Mouse (Mus musculus): ENCODE results near the gene Serinc5. TPM values are rescaled to one million over a fixed set of nuclear protein-coding genes. Genes with fewer than 3 reads are reported as not detected.
A peak's percentile ranks its signal among the peaks of the same experiment; 100 is the strongest.
"Not testable (repeated sequence)": the region's sequence is repeated elsewhere in the genome, so short reads cannot be mapped to it uniquely, and the experiment has no call there.

The Serinc5 gene
- polyA plus RNA-seq, 1 experiment from 2014 or later = 9.4 TPM

GRCm38 (mm10) chr13:92592786-92593635, 17.9 kb upstream of the Serinc5 start:
- Histone ChIP-seq H3K9ac (no peak overlapping the region), H3K27ac (replicated peaks) (peak overlapping the region; percentile 60), H3K4me1 (peaks cover 44% of the 10 kb centered on the region), H3K36me3 (no peaks in the 10 kb centered on the region), H3K27me3 (replicated peaks) (no peaks in the 10 kb centered on the region), H3K4me2 (peak overlapping the region; percentile 38), H3K9me3 (no peaks in the 10 kb centered on the region), H3K4me3 (no peak overlapping the region)
- no peak for ATAC-seq (ENCODE audit: extremely low read depth, insufficient number of reproducible peaks, low FRiP score, low TSS enrichment)
- 9% methylated on average over 12 of the region's 12 CpGs for WGBS

DNA sequence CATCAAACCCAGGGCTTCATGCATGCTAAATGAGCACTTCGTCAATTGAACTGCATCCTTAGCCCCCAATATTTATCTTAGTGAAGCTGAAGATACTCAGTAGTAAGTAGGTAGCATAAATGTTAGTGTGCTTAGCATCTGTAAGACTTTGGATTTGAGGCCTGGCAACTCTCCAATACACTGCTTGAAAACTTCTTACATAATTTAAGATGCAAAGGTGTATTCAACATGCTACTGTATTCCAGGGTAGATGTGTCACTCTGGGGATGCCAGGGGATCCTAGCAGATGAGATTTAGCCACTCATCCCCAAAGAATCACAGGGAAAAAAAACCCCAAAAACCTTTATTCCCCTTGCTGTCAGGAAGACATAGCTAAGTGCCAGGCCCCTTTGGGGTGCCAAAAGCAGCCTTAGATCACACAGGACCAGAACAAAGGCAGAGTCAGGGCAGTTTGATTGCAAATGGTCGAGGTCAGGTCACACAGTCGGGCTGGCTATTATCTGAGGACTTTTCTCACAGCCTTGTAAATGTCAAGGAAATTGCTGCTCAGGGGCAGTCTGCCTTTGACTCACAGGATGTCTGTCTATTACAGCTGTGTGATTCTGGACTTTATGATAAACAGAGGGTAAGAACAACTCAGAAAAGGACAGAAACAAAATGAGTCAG, 17.0 kb upstream of the Serinc5 start:
- 23% methylated on average over 3 of the region's 3 CpGs for WGBS

DNA sequence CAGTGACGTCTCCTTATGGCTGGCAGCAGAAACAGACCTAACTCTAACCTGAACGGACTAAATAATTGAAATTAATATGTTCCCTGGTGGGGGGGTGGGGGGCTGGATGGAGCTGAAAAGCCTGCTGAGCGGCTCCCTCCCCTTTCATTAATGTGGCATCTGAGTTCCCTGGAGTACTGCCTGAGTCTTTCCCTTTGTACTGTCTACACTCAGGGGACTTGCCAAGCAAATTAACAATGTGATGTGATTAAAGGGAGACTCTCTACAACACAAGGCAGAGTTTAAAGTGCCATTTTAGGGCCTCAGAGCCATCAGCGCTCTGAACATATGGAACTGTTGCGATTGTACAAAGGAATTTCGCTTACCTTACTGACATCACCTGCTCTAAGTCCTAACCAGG, 16.4 kb upstream of the Serinc5 start:
- WGBS = 70% methylated on average over 6 of the region's 6 CpGs
- Histone ChIP-seq H3K27ac (replicated peaks) (peak overlapping the region; percentile 60; the same call in 1 of the 2 replicates), H3K27me3 (replicated peaks) (no peaks in the 10 kb centered on the region), H3K4me3 (no peak overlapping the region), H3K4me2 (no peak overlapping the region), H3K4me1 (peaks cover 34% of the 10 kb centered on the region), H3K36me3 (no peaks in the 10 kb centered on the region), H3K9me3 (no peaks in the 10 kb centered on the region), H3K9ac (no peak overlapping the region)
- ATAC-seq (ENCODE audit: extremely low read depth, insufficient number of reproducible peaks, low FRiP score, low TSS enrichment) = no peak

More for the DNA sequence above, 17.0 kb upstream of the Serinc5 start:
- no peak overlapping the region for H3K4me2 ChIP-seq
- H3K27ac ChIP-seq (replicated peaks) = peak overlapping the region; percentile 60
- no peaks in the 10 kb centered on the region for H3K9me3 ChIP-seq
- no peak overlapping the region for H3K9ac ChIP-seq
- no peak overlapping the region for H3K4me3 ChIP-seq
- peaks cover 41% of the 10 kb centered on the region for H3K4me1 ChIP-seq
- no peaks in the 10 kb centered on the region for H3K27me3 ChIP-seq (replicated peaks)
- H3K36me3 ChIP-seq = no peaks in the 10 kb centered on the region
- peak; percentile 58; the same call in 1 of the 2 replicates for ATAC-seq (ENCODE audit: extremely low read depth, insufficient number of reproducible peaks, low FRiP score, low TSS enrichment)

DNA sequence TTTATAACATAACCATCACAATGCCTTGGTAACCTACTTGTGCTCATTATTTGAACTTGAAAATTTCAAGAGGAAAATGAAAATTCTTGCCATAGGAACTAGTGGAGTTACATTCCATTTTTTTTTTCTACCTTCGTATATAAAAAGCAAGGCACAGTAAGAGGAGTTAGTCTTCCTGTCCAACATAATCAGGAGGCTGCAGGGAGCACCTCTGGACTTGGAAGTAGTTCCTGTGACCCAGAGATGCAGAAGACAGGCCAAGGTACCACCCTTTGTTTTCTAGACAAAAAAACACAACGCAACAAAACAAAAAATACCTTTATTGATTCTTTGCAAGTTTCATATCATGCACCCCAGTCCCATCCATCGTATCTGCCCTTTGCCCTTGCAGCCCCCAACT, 16.0 kb upstream of the Serinc5 start:
- Histone ChIP-seq H3K4me3 (no peak overlapping the region), H3K9ac (no peak overlapping the region), H3K4me1 (peaks cover 34% of the 10 kb centered on the region), H3K4me2 (no peak overlapping the region), H3K9me3 (no peaks in the 10 kb centered on the region), H3K27me3 (replicated peaks) (no peaks in the 10 kb centered on the region), H3K36me3 (no peaks in the 10 kb centered on the region), H3K27ac (replicated peaks) (no peak overlapping the region)
- ATAC-seq (ENCODE audit: extremely low read depth, insufficient number of reproducible peaks, low FRiP score, low TSS enrichment) = no peak
- 82% methylated on average over 3 of the region's 3 CpGs for WGBS

GRCm38 (mm10) chr13:92595424-92595823, 15.5 kb upstream of the Serinc5 start:
- no peaks in the 10 kb centered on the region for H3K27me3 ChIP-seq (replicated peaks)
- no peak overlapping the region for H3K4me3 ChIP-seq
- WGBS = 49% methylated on average over 3 of the region's 3 CpGs
- no peak for ATAC-seq (ENCODE audit: extremely low read depth, insufficient number of reproducible peaks, low FRiP score, low TSS enrichment)
- H3K36me3 ChIP-seq = no peaks in the 10 kb centered on the region
- no peaks in the 10 kb centered on the region for H3K9me3 ChIP-seq
- H3K4me2 ChIP-seq = no peak overlapping the region
- H3K4me1 ChIP-seq = peaks cover 34% of the 10 kb centered on the region
- H3K9ac ChIP-seq = no peak overlapping the region
- no peak overlapping the region for H3K27ac ChIP-seq (replicated peaks)

DNA sequence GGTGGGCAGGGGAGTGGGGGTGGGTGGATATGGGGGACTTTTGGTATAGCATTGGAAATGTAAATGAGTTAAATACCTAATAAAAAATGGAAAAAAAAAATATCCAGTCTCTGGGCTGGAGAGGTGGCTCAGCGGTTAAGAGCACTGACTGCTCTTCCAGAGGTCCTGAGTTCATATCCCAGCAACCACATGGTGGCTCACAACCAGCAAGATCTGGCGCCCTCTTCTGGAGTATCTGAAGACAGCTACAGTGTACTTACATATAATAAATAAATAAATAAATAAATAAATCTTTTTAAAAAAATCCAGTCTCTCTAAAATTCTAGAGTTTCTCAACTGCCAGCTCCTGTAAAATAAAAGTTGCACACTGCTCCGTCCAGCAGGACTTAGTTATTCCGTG, 5.6 kb upstream of the Serinc5 start:
- not testable (repeated sequence) for H3K9me3 ChIP-seq; H3K4me2 ChIP-seq; H3K27me3 ChIP-seq (replicated peaks); ATAC-seq (ENCODE audit: extremely low read depth, insufficient number of reproducible peaks, low FRiP score, low TSS enrichment); H3K9ac ChIP-seq; H3K36me3 ChIP-seq; H3K27ac ChIP-seq (replicated peaks); H3K4me3 ChIP-seq
- WGBS = 80% methylated on average over 4 of the region's 4 CpGs
- H3K4me1 ChIP-seq = peaks cover 14% of the 10 kb centered on the region

DNA sequence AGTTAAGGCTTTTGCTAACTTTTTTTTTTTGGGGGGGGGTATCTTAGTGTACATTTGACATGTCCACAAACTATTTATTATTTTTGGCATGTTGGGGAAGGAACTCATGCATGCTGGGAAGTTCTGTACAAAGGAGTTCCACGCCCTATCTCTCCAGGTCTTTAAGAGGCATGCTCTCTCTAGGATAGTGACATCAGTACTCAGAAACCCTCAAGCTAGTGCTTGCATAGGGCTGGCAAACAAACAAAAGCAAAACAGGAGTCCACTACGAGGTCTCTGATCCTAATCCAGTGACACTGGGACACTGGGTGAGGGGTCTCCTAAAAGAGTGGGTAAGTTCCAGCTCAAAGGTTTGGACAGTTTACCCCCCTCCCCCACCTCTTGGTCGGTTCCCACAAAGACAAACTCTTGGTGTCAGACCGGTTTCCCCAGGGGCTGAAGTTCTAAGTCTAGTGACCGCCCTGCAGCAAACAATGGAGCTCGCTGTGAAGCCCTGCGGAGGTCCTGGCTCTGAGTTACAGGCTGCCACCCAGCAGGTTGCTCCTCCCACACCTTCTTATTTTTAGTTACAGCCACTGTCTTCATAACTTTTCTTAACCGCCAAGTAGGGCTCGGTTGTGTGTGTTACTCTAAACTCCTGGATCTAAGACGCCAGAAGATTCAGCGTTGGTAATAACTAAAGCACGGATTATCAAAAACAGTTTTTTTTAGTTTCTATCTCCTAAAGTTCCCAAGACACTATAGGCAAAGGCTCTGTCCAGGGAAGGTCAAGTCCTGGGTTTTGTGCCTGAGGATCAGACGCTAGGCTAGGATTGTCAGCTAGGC, 1.2 kb upstream of the Serinc5 start:
- no peaks in the 10 kb centered on the region for H3K9me3 ChIP-seq
- ATAC-seq (ENCODE audit: extremely low read depth, insufficient number of reproducible peaks, low FRiP score, low TSS enrichment) = no peak
- no peaks in the 10 kb centered on the region for H3K36me3 ChIP-seq
- H3K27me3 ChIP-seq (replicated peaks) = no peaks in the 10 kb centered on the region
- H3K27ac ChIP-seq (replicated peaks) = peak overlapping the region; percentile 97
- peak overlapping the region; percentile 91 for H3K9ac ChIP-seq
- peaks cover 33% of the 10 kb centered on the region for H3K4me1 ChIP-seq
- peak overlapping the region; percentile 89 for H3K4me3 ChIP-seq
- 5% methylated on average over 13 of the region's 13 CpGs for WGBS
- H3K4me2 ChIP-seq = peak overlapping the region; percentile 95

DNA sequence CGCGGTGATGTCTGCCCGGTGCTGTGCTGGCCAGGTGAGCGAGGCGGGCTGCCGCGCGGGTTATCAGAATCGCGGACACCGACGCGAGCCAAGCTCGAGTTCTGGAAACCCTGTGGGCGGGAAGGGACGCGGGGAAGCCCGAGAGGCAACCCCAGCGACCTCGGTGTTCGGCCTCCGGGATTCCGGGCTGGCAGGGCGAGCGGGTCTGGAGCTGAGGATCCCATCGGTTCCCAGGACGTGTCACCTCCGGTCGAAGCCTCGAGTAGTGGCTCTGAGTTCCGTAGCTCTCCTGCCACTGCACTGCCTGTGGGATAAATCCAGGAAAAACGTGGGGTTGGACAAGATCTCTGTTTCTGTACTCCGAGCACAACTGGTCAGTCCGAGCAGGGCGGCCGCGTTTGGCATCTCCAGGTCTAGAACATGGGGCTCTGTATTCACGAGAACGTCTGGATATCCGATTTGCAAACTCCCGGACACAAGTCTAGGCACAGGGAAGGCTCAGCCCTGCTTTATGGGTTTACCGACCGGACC, 428 bp downstream of the Serinc5 start:
- WGBS = under 1% methylated on average over 43 of the region's 43 CpGs
- Histone ChIP-seq H3K36me3 (no peaks in the 10 kb centered on the region), H3K9me3 (no peaks in the 10 kb centered on the region), H3K4me3 (peak overlapping the region; percentile 89), H3K27me3 (replicated peaks) (no peaks in the 10 kb centered on the region), H3K4me1 (peaks cover 33% of the 10 kb centered on the region), H3K9ac (peak overlapping the region; percentile 91), H3K4me2 (peak overlapping the region; percentile 95), H3K27ac (replicated peaks) (peak overlapping the region; percentile 97)
- ATAC-seq (ENCODE audit: extremely low read depth, insufficient number of reproducible peaks, low FRiP score, low TSS enrichment) = no peak; the same call in 1 of the 2 replicates

DNA sequence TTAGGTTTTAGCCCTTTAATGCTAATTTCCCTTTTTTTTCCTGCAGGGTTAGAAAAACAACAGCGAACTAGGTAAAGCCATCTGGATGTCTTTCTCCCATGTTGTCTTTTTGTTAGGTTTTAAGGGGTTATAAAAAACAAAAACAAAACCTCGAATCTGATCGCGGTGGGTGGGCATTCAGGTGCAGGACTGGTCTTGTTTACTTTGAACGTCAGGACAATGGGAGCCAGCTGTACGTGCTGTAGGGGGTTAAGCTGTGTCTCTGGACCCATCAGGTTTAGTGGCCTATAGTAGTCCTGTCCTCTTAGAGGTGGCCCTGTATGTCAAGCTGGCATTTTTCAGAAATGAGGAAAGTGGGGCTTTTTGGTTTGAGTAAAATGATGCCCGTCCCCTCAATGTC, 1.0 kb downstream of the Serinc5 start:
- Histone ChIP-seq H3K9me3 (no peaks in the 10 kb centered on the region), H3K9ac (peak overlapping the region; percentile 91), H3K4me1 (peaks cover 33% of the 10 kb centered on the region), H3K27ac (replicated peaks) (peak overlapping the region; percentile 97), H3K4me2 (peak overlapping the region; percentile 95), H3K27me3 (replicated peaks) (no peaks in the 10 kb centered on the region), H3K36me3 (no peaks in the 10 kb centered on the region), H3K4me3 (peak overlapping the region; percentile 89)
- no peak for ATAC-seq (ENCODE audit: extremely low read depth, insufficient number of reproducible peaks, low FRiP score, low TSS enrichment)
- WGBS = 12% methylated on average over 7 of the region's 7 CpGs

- Histone ChIP-seq H3K9ac (no peak overlapping the region), H3K4me3 (peak overlapping the region; percentile 89; the same call in 1 of the 2 replicates), H3K36me3 (no peaks in the 10 kb centered on the region), H3K27me3 (replicated peaks) (no peaks in the 10 kb centered on the region), H3K4me1 (peaks cover 33% of the 10 kb centered on the region), H3K4me2 (peak overlapping the region; percentile 95), H3K9me3 (no peaks in the 10 kb centered on the region), H3K27ac (replicated peaks) (no peak overlapping the region)
- 70% methylated on average over 5 of the region's 5 CpGs for WGBS
- no peak for ATAC-seq (ENCODE audit: extremely low read depth, insufficient number of reproducible peaks, low FRiP score, low TSS enrichment)
Measured at GRCm38 (mm10) chr13:92613094-92613493, 2.2 kb downstream of the Serinc5 start.

GRCm38 (mm10) chr13:92615201-92615600, 4.3 kb downstream of the Serinc5 start:
- WGBS = 80% methylated on average over 5 of the region's 5 CpGs

More at GRCm38 (mm10) chr13:92615201-92615600, 4.3 kb downstream of the Serinc5 start:
- Histone ChIP-seq H3K27ac (replicated peaks) (no peak overlapping the region), H3K9me3 (no peaks in the 10 kb centered on the region), H3K4me3 (no peak overlapping the region), H3K4me1 (peaks cover 20% of the 10 kb centered on the region), H3K36me3 (no peaks in the 10 kb centered on the region), H3K4me2 (no peak overlapping the region), H3K9ac (no peak overlapping the region), H3K27me3 (replicated peaks) (no peaks in the 10 kb centered on the region)
- no peak for ATAC-seq (ENCODE audit: extremely low read depth, insufficient number of reproducible peaks, low FRiP score, low TSS enrichment)

Data from heart, embryonic 13.5 days (tissue).